Mouse (Mus musculus) stomach, embryonic 14.5 days (tissue): ENCODE measurements around the gene Deup1. TPM values are rescaled to one million over a fixed set of nuclear protein-coding genes. Genes with fewer than 3 reads are reported as not detected.

Experiments used
- ATAC-seq: fragments of 200-750 bp; cut with Nextera tagmentation; 2 replicates; pipeline ENCODE4 v1.8.0; 2017; ENCODE audit warnings: low read depth, moderate TSS enrichment; ENCODE audit not compliant: insufficient number of reproducible peaks, insufficient read depth, low FRiP score
- H3K27ac ChIP-seq: fragments of 300-500 bp; sonication (generic); 2 replicates; pipeline ENCODE4 v1.5.1; 2014; ENCODE audit warnings: mild to moderate bottlenecking, low read length, moderate library complexity, mixed read lengths
- H3K27me3 ChIP-seq: fragments of 300-500 bp; sonication (generic); 2 replicates; pipeline ENCODE4 v1.6.1; 2014; ENCODE audit warnings: low read length, control low read depth, mixed read lengths; ENCODE audit not compliant: control insufficient read depth, insufficient read depth
- H3K36me3 ChIP-seq: fragments of 300-500 bp; sonication (generic); 2 replicates; pipeline ENCODE4 v1.6.1; 2014; ENCODE audit warnings: mild to moderate bottlenecking, control low read depth, low read length, moderate library complexity, mixed read lengths; ENCODE audit not compliant: control insufficient read depth, insufficient read depth
- H3K4me1 ChIP-seq: fragments of 300-500 bp; sonication (generic); 2 replicates; pipeline ENCODE4 v1.6.1; 2014; ENCODE audit warnings: low read length, control low read depth, mixed read lengths; ENCODE audit not compliant: control insufficient read depth, insufficient read depth
- H3K4me2 ChIP-seq: fragments of 300-500 bp; sonication (generic); replicated peaks from 2 replicates; pipeline ENCODE4 v1.6.1; 2014; ENCODE audit warnings: low read depth, low read length, control low read depth
- H3K4me3 ChIP-seq: fragments of 300-500 bp; sonication (generic); 2 replicates; pipeline ENCODE4 v1.5.1; 2014; ENCODE audit warnings: low read depth, low read length, control low read depth
- H3K9ac ChIP-seq: fragments of 300-500 bp; sonication (generic); replicated peaks from 2 replicates; pipeline ENCODE4 v1.6.1; 2014; ENCODE audit warnings: low read depth, mild to moderate bottlenecking, control low read depth, low read length, moderate library complexity, mixed read lengths
- H3K9me3 ChIP-seq: fragments of 300-500 bp; sonication (generic); 2 replicates; pipeline ENCODE4 v1.6.1; 2016; ENCODE audit warnings: low read depth, low read length, control low read depth; ENCODE audit not compliant: control insufficient read depth
- WGBS: fragments of 180-500 bp; shearing (Covaris S2); extraction: QIAGEN DNeasy Blood & Tissue Kit; methylation state at CpG from one replicate; pipeline ENCODE4 v1.1.7; 2014; 5-methylcytosine and 5-hydroxymethylcytosine counted together
- polyA plus RNA-seq: library from polyadenylated mRNA; unstranded; fragments of >200 nt; fragmentation: Nextera tagmentation; extraction: Ambion mirVana; gene quantifications from 2 replicates; pipeline ENCODE4 v1.2.1, GENCODE M21; 2014

Gene Deup1
- polyA plus RNA-seq, 1 experiment from 2014 or later, result 0.55 TPM

DNA sequence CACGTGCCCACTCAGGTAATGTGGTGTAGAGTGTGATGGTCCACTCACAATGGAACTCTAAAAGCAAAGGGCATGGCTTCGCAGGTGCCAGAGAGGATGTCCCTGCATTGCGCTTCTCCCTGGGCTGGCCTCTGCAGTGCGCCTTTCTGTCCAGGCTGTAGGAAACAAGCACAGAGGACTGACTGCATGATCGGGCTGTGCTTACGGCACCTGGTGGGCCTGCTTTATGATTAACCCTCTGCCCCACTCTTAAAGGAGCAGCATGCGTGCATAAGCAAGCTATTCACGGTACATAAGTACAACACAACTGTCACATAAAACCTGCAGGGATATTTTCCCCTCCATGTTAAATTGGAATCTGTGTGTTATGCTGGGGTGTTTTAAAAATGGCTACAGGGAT is 24.6 kb downstream of the Deup1 start:
- ATAC-seq, result no peak
- H3K4me3 ChIP-seq, result no peak overlapping the region
- 83% methylated on average over 8 of the region's 8 CpGs for WGBS
- no peak overlapping the region for H3K9ac ChIP-seq
- H3K27ac ChIP-seq, result no peak overlapping the region
- no peaks in the 10 kb centered on the region for H3K27me3 ChIP-seq
- H3K4me2 ChIP-seq, result no peak overlapping the region
- no peaks in the 10 kb centered on the region for H3K36me3 ChIP-seq
- no peaks in the 10 kb centered on the region for H3K9me3 ChIP-seq
- H3K4me1 ChIP-seq, result no peaks in the 10 kb centered on the region

DNA sequence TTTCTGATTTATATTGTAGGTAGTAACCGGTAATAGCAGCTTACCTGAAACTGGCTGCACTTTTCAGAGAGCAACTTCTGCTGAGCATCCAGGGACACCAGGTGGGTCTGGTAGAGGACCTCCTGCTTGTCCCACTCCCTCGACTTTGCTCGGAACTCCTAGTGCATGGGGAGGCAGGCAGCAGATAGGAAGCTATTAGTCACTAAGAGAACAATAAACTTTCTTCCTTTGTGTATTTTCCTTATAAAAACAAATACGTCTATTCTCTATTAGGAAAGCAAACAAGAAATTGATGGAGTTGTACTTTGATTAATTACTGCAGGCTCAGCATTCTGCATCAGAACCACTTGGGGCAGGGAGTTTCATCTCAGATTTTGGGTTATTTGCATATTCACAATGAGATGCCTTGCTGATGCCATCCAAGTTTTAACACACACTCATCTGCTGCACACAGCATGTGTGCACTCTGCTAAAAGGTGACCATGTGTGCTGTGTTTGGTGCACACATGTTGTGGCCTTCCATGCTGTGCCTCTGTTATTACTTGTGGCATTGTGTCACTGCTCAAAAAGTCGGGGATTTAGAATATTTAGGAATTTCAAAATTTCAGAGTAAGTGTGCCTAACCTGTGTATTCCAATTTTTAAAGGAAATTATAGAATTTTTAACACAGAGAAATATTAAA is 26.7 kb downstream of the Deup1 start:
- Histone ChIP-seq H3K4me2 (no peak overlapping the region), H3K27me3 (no peaks in the 10 kb centered on the region), H3K9me3 (no peaks in the 10 kb centered on the region), H3K9ac (no peak overlapping the region), H3K4me3 (no peak overlapping the region), H3K36me3 (no peaks in the 10 kb centered on the region), H3K4me1 (no peaks in the 10 kb centered on the region), H3K27ac (no peak overlapping the region)
- ATAC-seq, result no peak
- 37% methylated on average over 5 of the region's 5 CpGs for WGBS

DNA sequence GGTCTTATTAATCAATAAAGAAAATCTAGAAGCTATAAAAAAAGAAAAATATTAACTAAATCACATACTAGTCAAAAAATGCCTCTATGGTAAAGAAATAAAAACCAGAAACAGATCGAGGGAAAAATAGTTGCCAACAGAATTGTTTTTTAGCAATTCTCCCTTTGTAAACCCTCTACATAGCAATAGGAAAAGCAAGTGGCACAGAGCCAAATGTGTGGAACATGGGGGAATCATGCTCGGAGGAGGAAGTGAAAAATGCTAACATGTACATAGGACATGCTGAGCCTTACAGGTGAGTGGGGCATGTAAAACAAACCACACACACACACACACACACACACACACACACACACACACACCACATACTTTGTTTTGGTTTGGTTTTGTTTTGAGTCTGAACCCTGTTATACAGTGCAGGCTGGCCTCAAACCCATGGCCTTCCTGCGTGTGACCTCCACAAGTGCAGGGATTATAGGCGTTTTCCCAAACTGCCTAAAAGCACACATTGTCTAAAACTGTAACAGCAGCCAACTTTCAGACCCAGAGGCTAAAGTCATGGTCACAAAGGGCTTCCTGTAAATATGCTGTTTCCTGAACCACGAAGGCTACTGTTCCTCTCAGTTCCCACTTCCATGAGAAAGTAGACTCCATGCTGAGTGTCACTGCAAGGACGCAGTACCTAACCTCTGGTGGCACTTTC is 27.4 kb downstream of the Deup1 start:
- Histone ChIP-seq H3K27me3 (no peaks in the 10 kb centered on the region), H3K36me3 (no peaks in the 10 kb centered on the region), H3K4me3 (no peak overlapping the region), H3K27ac (no peak overlapping the region), H3K4me1 (no peaks in the 10 kb centered on the region), H3K4me2 (no peak overlapping the region), H3K9me3 (no peaks in the 10 kb centered on the region), H3K9ac (no peak overlapping the region)
- WGBS, result 58% methylated on average over 6 of the region's 6 CpGs
- no peak for ATAC-seq

DNA sequence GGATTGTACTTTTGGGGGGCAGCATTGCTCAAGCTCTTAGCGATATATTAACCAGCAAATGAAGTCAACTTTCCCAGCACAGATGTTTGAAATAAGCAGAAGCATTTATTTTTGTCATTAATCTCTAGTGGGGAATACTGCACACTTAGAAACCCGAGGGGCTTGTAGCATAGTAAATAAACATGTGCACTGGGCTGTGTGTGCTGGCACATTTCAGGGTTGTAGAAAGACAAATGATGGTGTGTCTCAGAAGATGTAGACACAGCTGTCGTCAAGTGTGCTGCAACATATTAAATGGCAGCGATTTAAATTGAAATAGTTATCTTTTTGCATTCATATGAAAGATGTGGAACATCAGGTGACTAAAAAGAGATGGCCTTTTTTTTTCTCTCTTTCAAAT is 31.1 kb downstream of the Deup1 start:
- Histone ChIP-seq H3K27me3 (no peaks in the 10 kb centered on the region), H3K4me1 (no peaks in the 10 kb centered on the region), H3K27ac (no peak overlapping the region), H3K4me3 (no peak overlapping the region), H3K9me3 (no peaks in the 10 kb centered on the region), H3K4me2 (no peak overlapping the region), H3K36me3 (no peaks in the 10 kb centered on the region), H3K9ac (no peak overlapping the region)
- 44% methylated on average over 4 of the region's 4 CpGs for WGBS
- ATAC-seq, result no peak

DNA sequence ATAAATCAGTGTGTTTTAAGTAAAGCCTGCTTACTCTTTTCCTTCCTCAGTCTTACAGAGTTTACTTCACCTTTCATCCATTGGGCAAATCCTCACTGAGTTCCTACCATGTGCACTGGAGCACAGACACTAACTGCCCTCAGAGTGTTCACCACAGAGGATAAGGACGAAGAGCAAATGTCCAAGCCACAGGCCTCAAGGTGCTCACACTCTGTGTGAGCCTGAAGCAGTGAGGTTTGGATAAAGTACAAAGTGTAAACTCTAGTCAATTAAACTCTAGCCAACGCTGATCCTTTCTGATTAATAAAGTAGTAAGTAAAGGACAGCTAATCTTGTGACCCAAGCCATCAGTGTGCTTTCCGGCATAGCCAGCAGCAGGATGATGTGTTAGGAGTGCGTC is 33.6 kb downstream of the Deup1 start:
- ATAC-seq, result no peak
- H3K4me2 ChIP-seq, result no peak overlapping the region
- no peaks in the 10 kb centered on the region for H3K4me1 ChIP-seq
- no peaks in the 10 kb centered on the region for H3K27me3 ChIP-seq
- H3K9me3 ChIP-seq, result no peaks in the 10 kb centered on the region
- no peak overlapping the region for H3K4me3 ChIP-seq
- no peak overlapping the region for H3K27ac ChIP-seq
- H3K36me3 ChIP-seq, result no peaks in the 10 kb centered on the region
- WGBS, result 71% methylated on average over 4 of the region's 4 CpGs
- H3K9ac ChIP-seq, result no peak overlapping the region

DNA sequence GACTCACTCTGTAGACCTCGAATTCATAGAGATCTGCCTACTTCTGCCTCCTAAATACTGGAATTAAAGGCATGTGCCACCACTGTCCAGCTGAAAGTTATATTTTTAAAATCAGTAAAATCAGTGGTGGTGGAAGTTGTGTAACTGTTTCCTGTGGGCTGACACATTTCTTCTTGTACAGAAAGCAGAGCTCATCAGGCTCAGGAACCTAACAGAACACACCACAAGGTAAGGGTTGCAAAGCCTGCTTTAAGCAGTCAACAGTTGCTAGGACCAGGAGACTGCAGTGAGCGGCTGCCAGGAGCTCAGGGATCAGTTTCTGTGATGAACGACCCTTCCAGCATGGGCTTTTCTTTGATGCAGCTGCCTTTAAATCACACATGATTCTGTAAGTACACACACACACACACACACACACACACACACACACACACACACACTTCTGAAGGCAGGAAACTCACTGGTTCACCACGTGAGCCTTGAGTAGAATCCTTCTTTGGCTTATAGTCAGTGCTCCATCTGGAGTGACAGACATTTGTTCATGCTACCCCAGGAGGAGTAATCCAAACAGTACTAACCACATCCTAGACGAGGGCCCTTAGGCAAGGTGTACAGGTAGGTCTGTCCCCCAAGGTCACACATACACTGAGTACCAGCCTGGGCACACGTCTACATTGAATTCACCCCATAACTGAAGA is 40.4 kb downstream of the Deup1 start:
- no peak for ATAC-seq

DNA sequence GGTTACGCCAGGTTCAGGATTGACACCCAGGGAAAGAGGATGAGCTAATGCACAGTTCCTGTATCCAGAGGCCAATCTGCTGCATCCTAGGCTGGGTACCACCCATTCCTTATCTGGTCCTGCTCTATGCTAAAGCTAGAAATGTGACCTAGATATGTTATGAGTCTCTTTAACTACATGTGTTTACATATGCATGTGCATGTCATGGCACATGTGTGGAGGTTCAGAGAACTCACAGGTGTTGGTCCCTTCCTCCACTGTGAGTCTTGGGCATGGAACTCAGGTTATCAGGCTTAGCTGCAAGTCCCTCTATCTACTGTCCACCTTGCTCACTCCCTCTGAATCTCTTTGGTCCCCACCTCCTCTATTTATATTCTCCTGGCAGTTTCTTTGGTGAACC is 41.8 kb downstream of the Deup1 start:
- H3K27me3 ChIP-seq, result no peaks in the 10 kb centered on the region
- H3K9ac ChIP-seq, result no peak overlapping the region
- H3K4me2 ChIP-seq, result no peak overlapping the region
- WGBS, result 97% methylated on average over 1 of the region's 1 CpGs
- H3K27ac ChIP-seq, result no peak overlapping the region
- no peaks in the 10 kb centered on the region for H3K4me1 ChIP-seq
- H3K9me3 ChIP-seq, result no peaks in the 10 kb centered on the region
- H3K4me3 ChIP-seq, result no peak overlapping the region
- no peaks in the 10 kb centered on the region for H3K36me3 ChIP-seq
- no peak for ATAC-seq

More for the DNA sequence above, 40.4 kb downstream of the Deup1 start:
- Histone ChIP-seq H3K9me3 (no peaks in the 10 kb centered on the region), H3K4me1 (no peaks in the 10 kb centered on the region), H3K27ac (no peak overlapping the region), H3K4me2 (no peak overlapping the region), H3K27me3 (no peaks in the 10 kb centered on the region), H3K36me3 (no peaks in the 10 kb centered on the region), H3K9ac (no peak overlapping the region), H3K4me3 (no peak overlapping the region)
- WGBS, result 42% methylated on average over 6 of the region's 6 CpGs

DNA sequence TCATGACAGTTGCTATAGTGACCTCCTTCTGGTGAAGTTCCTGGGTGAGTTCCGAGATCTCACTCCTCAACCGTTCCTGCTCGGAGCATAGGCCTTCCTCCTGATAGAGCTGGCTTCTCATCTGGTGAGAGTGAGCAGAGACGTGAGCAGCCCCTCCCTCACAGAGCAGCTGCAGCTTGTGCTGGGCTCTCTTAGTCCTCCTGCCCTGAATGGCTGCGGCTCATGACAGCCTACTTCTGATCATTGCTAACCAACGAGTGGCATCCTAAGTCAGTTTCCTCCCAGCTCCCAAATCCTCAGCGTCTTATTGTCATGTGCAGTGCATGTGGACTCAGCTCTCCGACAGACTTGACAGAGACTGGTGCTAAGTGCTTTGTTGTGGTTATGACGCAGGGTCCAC is 43.5 kb downstream of the Deup1 start:
- no peaks in the 10 kb centered on the region for H3K4me1 ChIP-seq
- H3K27ac ChIP-seq, result no peak overlapping the region
- H3K4me3 ChIP-seq, result no peak overlapping the region
- no peaks in the 10 kb centered on the region for H3K9me3 ChIP-seq
- no peaks in the 10 kb centered on the region for H3K27me3 ChIP-seq
- no peak overlapping the region for H3K4me2 ChIP-seq
- WGBS, result 72% methylated on average over 9 of the region's 9 CpGs
- no peaks in the 10 kb centered on the region for H3K36me3 ChIP-seq
- no peak for ATAC-seq
- no peak overlapping the region for H3K9ac ChIP-seq
